Mouse (Mus musculus): ENCODE results near the gene Ncaph2. TPM values are rescaled to one million over a fixed set of nuclear protein-coding genes. Genes with fewer than 3 reads are reported as not detected.

Ncaph2 gene
- polyA plus RNA-seq, 1 experiment from 2014 or later, result 150 TPM

GRCm38 (mm10) chr15:89336422-89336821 lies 19.1 kb upstream of the Ncaph2 start:
- Histone ChIP-seq H3K4me3 (replicated peaks; ENCODE audit: low read length) (no peak overlapping the region), H3K4me1 (ENCODE audit: control insufficient read depth, insufficient read depth, low read length) (no peaks in the 10 kb centered on the region), H3K27ac (ENCODE audit: low read length) (no peak overlapping the region), H3K9ac (ENCODE audit: low read length) (no peak overlapping the region), H3K36me3 (ENCODE audit: control insufficient read depth, insufficient read depth, low read length) (no peaks in the 10 kb centered on the region), H3K4me2 (ENCODE audit: low read depth, low read length) (no peak overlapping the region), H3K9me3 (replicated peaks; ENCODE audit: control insufficient read depth, low read length) (no peaks in the 10 kb centered on the region), H3K27me3 (ENCODE audit: control insufficient read depth, insufficient read depth, low read length) (no peaks in the 10 kb centered on the region)
- no peak for ATAC-seq (ENCODE audit: insufficient read depth, low FRiP score)
- 77% methylated on average over 14 of the region's 14 CpGs for WGBS

GRCm38 (mm10) chr15:89339696-89340095 lies 15.8 kb upstream of the Ncaph2 start:
- ATAC-seq (ENCODE audit: insufficient read depth, low FRiP score), result no peak
- WGBS, result 78% methylated on average over 2 of the region's 2 CpGs
- no peak overlapping the region for H3K4me2 ChIP-seq (ENCODE audit: low read depth, low read length)

GRCm38 (mm10) chr15:89340136-89340535 lies 15.4 kb upstream of the Ncaph2 start:
- ATAC-seq (ENCODE audit: insufficient read depth, low FRiP score), result no peak
- no peaks in the 10 kb centered on the region for H3K36me3 ChIP-seq (ENCODE audit: control insufficient read depth, insufficient read depth, low read length)
- H3K9ac ChIP-seq (ENCODE audit: low read length), result no peak overlapping the region
- H3K27me3 ChIP-seq (ENCODE audit: control insufficient read depth, insufficient read depth, low read length), result no peaks in the 10 kb centered on the region
- no peak overlapping the region for H3K4me3 ChIP-seq (replicated peaks; ENCODE audit: low read length)
- no peaks in the 10 kb centered on the region for H3K4me1 ChIP-seq (ENCODE audit: control insufficient read depth, insufficient read depth, low read length)
- WGBS, result 75% methylated on average over 3 of the region's 3 CpGs
- H3K27ac ChIP-seq (ENCODE audit: low read length), result no peak overlapping the region
- no peaks in the 10 kb centered on the region for H3K9me3 ChIP-seq (replicated peaks; ENCODE audit: control insufficient read depth, low read length)
- no peak overlapping the region for H3K4me2 ChIP-seq (ENCODE audit: low read depth, low read length)

More at GRCm38 (mm10) chr15:89339696-89340095, 15.8 kb upstream of the Ncaph2 start:
- Histone ChIP-seq H3K4me1 (ENCODE audit: control insufficient read depth, insufficient read depth, low read length) (no peaks in the 10 kb centered on the region), H3K36me3 (ENCODE audit: control insufficient read depth, insufficient read depth, low read length) (no peaks in the 10 kb centered on the region), H3K4me3 (replicated peaks; ENCODE audit: low read length) (no peak overlapping the region), H3K9me3 (replicated peaks; ENCODE audit: control insufficient read depth, low read length) (no peaks in the 10 kb centered on the region), H3K27me3 (ENCODE audit: control insufficient read depth, insufficient read depth, low read length) (no peaks in the 10 kb centered on the region), H3K9ac (ENCODE audit: low read length) (no peak overlapping the region), H3K27ac (ENCODE audit: low read length) (no peak overlapping the region)

- H3K4me3 ChIP-seq (replicated peaks; ENCODE audit: low read length), result no peak overlapping the region
- ATAC-seq (ENCODE audit: insufficient read depth, low FRiP score), result no peak
- H3K4me1 ChIP-seq (ENCODE audit: control insufficient read depth, insufficient read depth, low read length), result no peaks in the 10 kb centered on the region
- no peaks in the 10 kb centered on the region for H3K27me3 ChIP-seq (ENCODE audit: control insufficient read depth, insufficient read depth, low read length)
- 36% methylated on average over 1 of the region's 1 CpGs for WGBS
- no peak overlapping the region for H3K27ac ChIP-seq (ENCODE audit: low read length)
- no peak overlapping the region for H3K4me2 ChIP-seq (ENCODE audit: low read depth, low read length)
- H3K9me3 ChIP-seq (replicated peaks; ENCODE audit: control insufficient read depth, low read length), result no peaks in the 10 kb centered on the region
- H3K9ac ChIP-seq (ENCODE audit: low read length), result no peak overlapping the region
- no peaks in the 10 kb centered on the region for H3K36me3 ChIP-seq (ENCODE audit: control insufficient read depth, insufficient read depth, low read length)
Observed at GRCm38 (mm10) chr15:89341678-89342077, 13.8 kb upstream of the Ncaph2 start.

GRCm38 (mm10) chr15:89343325-89343724 lies 12.2 kb upstream of the Ncaph2 start:
- no peak for ATAC-seq (ENCODE audit: insufficient read depth, low FRiP score)
- Histone ChIP-seq H3K4me2 (ENCODE audit: low read depth, low read length) (no peak overlapping the region), H3K27me3 (ENCODE audit: control insufficient read depth, insufficient read depth, low read length) (no peaks in the 10 kb centered on the region), H3K9me3 (replicated peaks; ENCODE audit: control insufficient read depth, low read length) (no peaks in the 10 kb centered on the region), H3K36me3 (ENCODE audit: control insufficient read depth, insufficient read depth, low read length) (no peaks in the 10 kb centered on the region), H3K4me1 (ENCODE audit: control insufficient read depth, insufficient read depth, low read length) (no peaks in the 10 kb centered on the region), H3K9ac (ENCODE audit: low read length) (no peak overlapping the region), H3K4me3 (replicated peaks; ENCODE audit: low read length) (no peak overlapping the region), H3K27ac (ENCODE audit: low read length) (no peak overlapping the region)
- 82% methylated on average over 3 of the region's 3 CpGs for WGBS

- no peaks in the 10 kb centered on the region for H3K27me3 ChIP-seq (ENCODE audit: control insufficient read depth, insufficient read depth, low read length)
- H3K4me1 ChIP-seq (ENCODE audit: control insufficient read depth, insufficient read depth, low read length), result peaks cover 9% of the 10 kb centered on the region
- H3K9me3 ChIP-seq (replicated peaks; ENCODE audit: control insufficient read depth, low read length), result no peaks in the 10 kb centered on the region
- no peak overlapping the region for H3K27ac ChIP-seq (ENCODE audit: low read length)
- H3K36me3 ChIP-seq (ENCODE audit: control insufficient read depth, insufficient read depth, low read length), result peaks cover 14% of the 10 kb centered on the region
- no peak overlapping the region for H3K4me2 ChIP-seq (ENCODE audit: low read depth, low read length)
- no peak overlapping the region for H3K9ac ChIP-seq (ENCODE audit: low read length)
- 85% methylated on average over 5 of the region's 5 CpGs for WGBS
- no peak for ATAC-seq (ENCODE audit: insufficient read depth, low FRiP score)
- no peak overlapping the region for H3K4me3 ChIP-seq (replicated peaks; ENCODE audit: low read length)
Observed at GRCm38 (mm10) chr15:89350447-89350846, 5.1 kb upstream of the Ncaph2 start.

GRCm38 (mm10) chr15:89351302-89351701 lies 4.2 kb upstream of the Ncaph2 start:
- no peak overlapping the region for H3K4me2 ChIP-seq (ENCODE audit: low read depth, low read length)
- no peak overlapping the region for H3K27ac ChIP-seq (ENCODE audit: low read length)
- 88% methylated on average over 15 of the region's 15 CpGs for WGBS
- no peaks in the 10 kb centered on the region for H3K9me3 ChIP-seq (replicated peaks; ENCODE audit: control insufficient read depth, low read length)
- no peaks in the 10 kb centered on the region for H3K27me3 ChIP-seq (ENCODE audit: control insufficient read depth, insufficient read depth, low read length)
- no peak overlapping the region for H3K4me3 ChIP-seq (replicated peaks; ENCODE audit: low read length)
- H3K36me3 ChIP-seq (ENCODE audit: control insufficient read depth, insufficient read depth, low read length), result peaks cover 14% of the 10 kb centered on the region
- H3K4me1 ChIP-seq (ENCODE audit: control insufficient read depth, insufficient read depth, low read length), result peaks cover 9% of the 10 kb centered on the region
- no peak for ATAC-seq (ENCODE audit: insufficient read depth, low FRiP score)
- no peak overlapping the region for H3K9ac ChIP-seq (ENCODE audit: low read length)

GRCm38 (mm10) chr15:89352054-89352453 lies 3.5 kb upstream of the Ncaph2 start:
- ATAC-seq (ENCODE audit: insufficient read depth, low FRiP score), result no peak
- Histone ChIP-seq H3K9ac (ENCODE audit: low read length) (no peak overlapping the region), H3K4me1 (ENCODE audit: control insufficient read depth, insufficient read depth, low read length) (peaks cover 9% of the 10 kb centered on the region), H3K27ac (ENCODE audit: low read length) (no peak overlapping the region), H3K9me3 (replicated peaks; ENCODE audit: control insufficient read depth, low read length) (no peaks in the 10 kb centered on the region), H3K27me3 (ENCODE audit: control insufficient read depth, insufficient read depth, low read length) (no peaks in the 10 kb centered on the region), H3K4me2 (ENCODE audit: low read depth, low read length) (no peak overlapping the region), H3K4me3 (replicated peaks; ENCODE audit: low read length) (no peak overlapping the region), H3K36me3 (ENCODE audit: control insufficient read depth, insufficient read depth, low read length) (peaks cover 14% of the 10 kb centered on the region)
- 93% methylated on average over 14 of the region's 14 CpGs for WGBS

GRCm38 (mm10) chr15:89352795-89353194 lies 2.7 kb upstream of the Ncaph2 start:
- H3K4me3 ChIP-seq (replicated peaks; ENCODE audit: low read length), result no peak overlapping the region
- H3K36me3 ChIP-seq (ENCODE audit: control insufficient read depth, insufficient read depth, low read length), result peaks cover 14% of the 10 kb centered on the region
- no peak overlapping the region for H3K27ac ChIP-seq (ENCODE audit: low read length)
- H3K9me3 ChIP-seq (replicated peaks; ENCODE audit: control insufficient read depth, low read length), result no peaks in the 10 kb centered on the region
- no peak overlapping the region for H3K4me2 ChIP-seq (ENCODE audit: low read depth, low read length)
- peaks cover 9% of the 10 kb centered on the region for H3K4me1 ChIP-seq (ENCODE audit: control insufficient read depth, insufficient read depth, low read length)
- WGBS, result 92% methylated on average over 12 of the region's 12 CpGs
- no peak for ATAC-seq (ENCODE audit: insufficient read depth, low FRiP score)
- no peaks in the 10 kb centered on the region for H3K27me3 ChIP-seq (ENCODE audit: control insufficient read depth, insufficient read depth, low read length)
- no peak overlapping the region for H3K9ac ChIP-seq (ENCODE audit: low read length)

GRCm38 (mm10) chr15:89353837-89354236 lies 1.7 kb upstream of the Ncaph2 start:
- H3K9me3 ChIP-seq (replicated peaks; ENCODE audit: control insufficient read depth, low read length), result no peaks in the 10 kb centered on the region
- peaks cover 14% of the 10 kb centered on the region for H3K36me3 ChIP-seq (ENCODE audit: control insufficient read depth, insufficient read depth, low read length)
- no peak overlapping the region for H3K4me2 ChIP-seq (ENCODE audit: low read depth, low read length)
- ATAC-seq (ENCODE audit: insufficient read depth, low FRiP score), result no peak
- 92% methylated on average over 16 of the region's 16 CpGs for WGBS
- no peak overlapping the region for H3K27ac ChIP-seq (ENCODE audit: low read length)
- no peak overlapping the region for H3K4me3 ChIP-seq (replicated peaks; ENCODE audit: low read length)
- no peaks in the 10 kb centered on the region for H3K27me3 ChIP-seq (ENCODE audit: control insufficient read depth, insufficient read depth, low read length)
- peaks cover 13% of the 10 kb centered on the region for H3K4me1 ChIP-seq (ENCODE audit: control insufficient read depth, insufficient read depth, low read length)
- 0 out of 2 replicates have a peak overlapping the region, but pooled peaks have one; percentile 32 for H3K9ac ChIP-seq (ENCODE audit: low read length)
